Mouse (Mus musculus) ES-E14 (cell line): ENCODE results near the gene Gaa. TPM values are rescaled to one million over a fixed set of nuclear protein-coding genes. Genes with fewer than 3 reads are reported as not detected.

ENCODE experiments used
- DNase-seq: peaks from one replicate; pipeline ENCODE4 v3.0.0-alpha.2; 2013; ENCODE audit warnings: low read depth, low spot score
- H3K27ac ChIP-seq: 2 replicates; pipeline ENCODE4 v1.5.1; 2012; ENCODE audit warnings: low read depth, mild to moderate bottlenecking, low read length, moderate library complexity, mixed read lengths; ENCODE audit not compliant: poor library complexity, insufficient read depth, severe bottlenecking
- H3K36me3 ChIP-seq: 2 replicates; pipeline ENCODE4 v1.6.1; 2012; ENCODE audit warnings: mild to moderate bottlenecking, low read length, moderate library complexity, mixed read lengths; ENCODE audit not compliant: control insufficient read depth, poor library complexity, insufficient read depth, severe bottlenecking
- H3K4me1 ChIP-seq, 2 experiments: fragments of 150-350 bp in 1 of 2; sonication (generic) in 1 of 2; 2 replicates each; pipeline ENCODE4 v1.6.1; 2012; ENCODE audit warnings: low read length in 2 of 2, mild to moderate bottlenecking in 1 of 2, mixed read lengths in 1 of 2; ENCODE audit not compliant: control insufficient read depth in 2 of 2, insufficient read depth in 2 of 2, poor library complexity in 1 of 2
- H3K4me3 ChIP-seq, 2 experiments: fragments of 150-350 bp in 1 of 2; sonication (generic) in 1 of 2; 2 replicates each; pipeline ENCODE4 v1.5.1; 2012; ENCODE audit warnings: low read length in 2 of 2, low read depth in 1 of 2, mild to moderate bottlenecking in 1 of 2, mixed read lengths in 1 of 2; ENCODE audit not compliant: insufficient read depth in 1 of 2, poor library complexity in 1 of 2, severe bottlenecking in 1 of 2
- H3K9ac ChIP-seq: 2 replicates; pipeline ENCODE4 v1.6.1; 2012; ENCODE audit warnings: low read depth, mild to moderate bottlenecking, low read length, mixed read lengths; ENCODE audit not compliant: poor library complexity, insufficient read depth, severe bottlenecking
- H3K9me3 ChIP-seq: fragments of 150-350 bp; sonication (generic); 2 replicates; pipeline ENCODE4 v1.6.1; 2012; ENCODE audit warnings: low read depth, mild to moderate bottlenecking, low read length; ENCODE audit not compliant: control insufficient read depth, insufficient read depth
- CHD2 ChIP-seq: IDR thresholded peaks from 2 replicates; pipeline ENCODE4 v1.6.1; 2014; ENCODE audit warnings: mild to moderate bottlenecking, low read depth, low read length, inconsistent platforms
- HCFC1 ChIP-seq: IDR thresholded peaks from 2 replicates; pipeline ENCODE4 v1.6.1; 2012; ENCODE audit warnings: low read length, inconsistent platforms, borderline replicate concordance; ENCODE audit not compliant: insufficient read depth
- MAFK ChIP-seq: IDR thresholded peaks from 2 replicates; pipeline ENCODE4 v1.6.1; 2014; ENCODE audit warnings: mild to moderate bottlenecking, low read depth, low read length, inconsistent platforms; ENCODE audit not compliant: insufficient read depth
- ZC3H11A ChIP-seq: IDR thresholded peaks from 2 replicates; pipeline ENCODE4 v1.6.1; 2012; ENCODE audit warnings: low read depth, mild to moderate bottlenecking, inconsistent platforms, low read length, borderline replicate concordance
- ZNF384 ChIP-seq: IDR thresholded peaks from 2 replicates; pipeline ENCODE4 v1.6.1; 2012; ENCODE audit warnings: low read depth, low read length, inconsistent platforms
- in situ Hi-C, 2 experiments: fragments of 600-800 bp; cut with MboI; formaldehyde crosslinking; loops; one replicate each; pipeline ENCODE4 v1.15.1; 2025; ENCODE audit warnings: low sequenced_read_pairs in 2 of 2, inconsistent platforms in 1 of 2; ENCODE audit not compliant: unreplicated experiment in 2 of 2
- total RNA-seq: library from RNA; depleted of rRNA; stranded (reverse); fragments of 300-350 nt; gene quantifications from 2 replicates; pipeline ENCODE4 v1.2.3, GENCODE M21; 2012; rRNA removed

The Gaa gene
- total RNA-seq, result 69.3 and 116 TPM in 2 replicates

- H3K4me3 ChIP-seq, result peak within 1 kb of the TSS; percentile 55 to 63
- H3K9ac ChIP-seq, result peak within 1 kb of the TSS; percentile 46
- H3K36me3 ChIP-seq, result peaks cover 5% of the 10 kb centered on the region
- H3K4me1 ChIP-seq, result peaks cover 3 to 34% of the 10 kb centered on the region in 2 experiments
- peak; percentile 96 for DNase-seq
- TF ChIP-seq HCFC1 (peak; percentile 17; the same call in 1 of the 2 replicates), CHD2 (no peak), MAFK (no peak), ZNF384 (no peak), ZC3H11A (no peak)
- no peaks in the 10 kb centered on the region for H3K9me3 ChIP-seq
- no peak within 1 kb of the TSS for H3K27ac ChIP-seq
- in situ Hi-C loops, result no loop called here
Observed at GRCm38 (mm10) chr11:119267768-119268556, at the start of gene Gaa. Gene Gaa (plus strand): TSS chr11:119267887.

DNA sequence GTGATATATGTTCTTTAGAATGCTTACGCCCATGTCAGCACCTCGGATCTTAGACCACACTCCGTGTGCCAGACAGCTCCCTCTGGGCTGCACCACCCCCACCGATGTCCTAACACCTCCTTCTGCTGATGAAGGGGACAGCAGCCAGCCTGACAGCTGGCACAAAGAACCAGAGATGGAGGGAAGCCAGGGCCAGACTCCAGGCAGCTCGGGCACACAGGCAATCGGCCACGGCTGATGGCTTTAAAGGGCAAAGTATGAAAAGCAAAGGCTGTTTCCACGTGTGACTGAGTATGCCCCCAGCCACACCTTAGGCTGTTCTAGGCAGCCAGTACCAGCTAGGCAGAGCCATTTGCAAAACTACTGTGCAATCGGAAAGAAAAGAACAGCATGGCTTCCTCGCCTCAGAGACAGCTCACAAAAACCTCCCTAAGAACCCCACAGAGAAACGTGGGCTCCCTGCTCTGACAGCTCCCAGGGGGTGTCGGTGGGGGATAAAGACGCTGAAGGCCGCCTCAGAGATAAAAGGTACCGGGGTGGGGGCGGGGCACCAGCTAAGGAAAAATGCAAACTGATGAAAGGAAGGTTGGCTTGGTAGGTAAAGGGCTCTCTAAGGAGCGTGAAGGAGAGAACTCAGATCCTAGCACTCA lies 47.7 kb upstream of the Gaa start:
- TF ChIP-seq ZC3H11A, result no peak
- TF ChIP-seq HCFC1, result no peak
- TF ChIP-seq CHD2, result no peak
- peaks cover 0 to 19% of the 10 kb centered on the region in 2 experiments; a peak in 3 of 4 replicates for H3K4me1 ChIP-seq
- H3K9ac ChIP-seq, result no peak overlapping the region
- H3K9me3 ChIP-seq, result no peaks in the 10 kb centered on the region
- H3K4me3 ChIP-seq, result no peak overlapping the region
- in situ Hi-C loops, result no loop called here
- no peak for DNase-seq
- H3K27ac ChIP-seq, result no peak overlapping the region
- peaks cover 4% of the 10 kb centered on the region; the same call in 1 of the 2 replicates for H3K36me3 ChIP-seq

DNA sequence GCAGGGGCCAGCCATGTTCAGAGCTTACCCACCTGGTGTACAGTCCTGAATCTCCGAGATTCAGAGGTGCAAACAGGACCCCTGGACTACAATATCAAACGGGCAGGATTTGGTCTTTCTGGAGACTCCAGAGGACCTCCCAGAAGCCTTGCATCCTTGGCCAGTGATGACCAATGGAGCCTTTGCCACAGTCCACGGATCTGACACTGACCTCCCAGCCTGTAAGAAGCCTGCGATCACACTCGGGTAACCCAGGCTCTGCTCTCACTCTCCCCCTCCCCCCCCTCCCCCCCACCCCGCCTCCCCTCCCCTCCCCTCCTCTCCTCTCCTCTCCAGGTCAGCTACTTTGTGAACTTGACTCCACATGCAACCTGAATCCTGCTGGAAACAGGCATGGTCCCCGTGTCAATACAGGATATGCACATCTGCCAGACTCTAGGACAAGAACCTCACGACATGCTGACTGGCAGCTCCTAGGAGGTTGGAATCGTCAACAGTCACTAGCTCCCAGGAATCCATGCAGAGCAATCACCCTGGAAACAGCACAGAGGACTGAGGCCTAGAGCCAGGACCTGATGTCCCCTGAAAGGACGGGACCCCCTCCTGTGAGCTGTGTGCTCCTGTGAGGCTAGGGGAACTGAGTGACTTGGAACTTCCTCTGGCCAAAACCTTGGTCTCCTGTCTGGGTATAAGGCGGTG lies 45.7 kb upstream of the Gaa start:
- Histone ChIP-seq H3K36me3 (peaks cover 4% of the 10 kb centered on the region; the same call in 1 of the 2 replicates), H3K4me1 (peaks cover 0 to 15% of the 10 kb centered on the region in 2 experiments; a peak in 2 of 4 replicates), H3K9ac (no peak overlapping the region), H3K9me3 (no peaks in the 10 kb centered on the region), H3K4me3 (no peak overlapping the region), H3K27ac (no peak overlapping the region)
- in situ Hi-C loops, result no loop called here
- TF ChIP-seq ZC3H11A (no peak), CHD2 (no peak), HCFC1 (no peak), ZNF384 (no peak), MAFK (no peak)
- no peak for DNase-seq

DNA sequence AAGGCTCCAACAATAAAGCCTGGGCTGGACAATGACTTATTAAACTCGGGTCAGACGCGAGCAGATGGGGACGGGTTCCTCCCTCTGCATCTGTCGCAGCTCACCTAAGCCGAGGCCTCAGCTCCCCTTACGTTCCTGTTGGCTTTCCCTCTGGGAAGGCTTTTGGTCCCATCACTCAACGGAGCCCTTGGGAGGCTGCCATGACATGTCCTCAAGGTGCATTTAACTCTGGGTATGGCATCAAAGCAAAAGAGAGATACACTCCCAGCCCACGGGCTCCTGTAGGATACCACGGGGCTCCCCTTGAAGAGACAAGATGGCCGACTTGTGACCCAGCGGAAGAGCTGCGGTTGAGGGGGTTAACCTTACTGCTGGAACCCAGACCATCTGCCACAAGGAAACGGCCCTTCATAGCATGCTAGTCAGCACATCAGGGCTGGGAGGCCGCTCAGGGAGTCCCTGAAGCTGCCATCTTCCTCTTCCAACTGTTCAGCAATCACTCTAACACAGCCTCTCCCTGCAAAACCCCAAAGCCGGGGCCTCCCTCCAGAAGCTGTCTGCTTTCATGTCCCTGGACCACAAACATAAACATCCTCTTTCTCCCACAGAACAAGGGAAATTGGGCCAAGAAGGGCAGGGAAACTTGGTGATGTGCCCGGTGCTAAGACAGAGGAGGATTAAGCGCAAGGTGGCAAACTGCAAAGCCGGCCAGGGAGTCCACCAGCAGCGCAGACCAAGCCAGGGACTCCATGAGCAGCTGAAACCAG lies 44.4 kb upstream of the Gaa start:
- no peaks in the 10 kb centered on the region for H3K9me3 ChIP-seq
- no peak overlapping the region for H3K27ac ChIP-seq
- no peaks in the 10 kb centered on the region for H3K36me3 ChIP-seq
- no peak overlapping the region for H3K4me3 ChIP-seq
- no peak for DNase-seq
- in situ Hi-C loops, result no loop called here
- TF ChIP-seq ZC3H11A (no peak), MAFK (no peak), ZNF384 (no peak), HCFC1 (no peak), CHD2 (no peak)
- H3K9ac ChIP-seq, result no peak overlapping the region
- peaks cover 0 to 15% of the 10 kb centered on the region in 2 experiments; a peak in 2 of 4 replicates for H3K4me1 ChIP-seq
